Mouse (Mus musculus) liver, embryonic 12.5 days (tissue): ENCODE results near the gene Snap23. TPM values are rescaled to one million over a fixed set of nuclear protein-coding genes. Genes with fewer than 3 reads are reported as not detected.
A peak's percentile ranks its signal among the peaks of the same experiment; 100 is the strongest.
"Not testable (repeated sequence)": the region's sequence is repeated elsewhere in the genome, so short reads cannot be mapped to it uniquely, and the experiment has no call there.

Experiments
- ATAC-seq: fragments of 200-750 bp; cut with Nextera tagmentation; 2 replicates; pipeline ENCODE4 v1.8.0; 2017; ENCODE audit warnings: moderate number of reproducible peaks, mild to moderate bottlenecking, moderate library complexity
- H3K27ac ChIP-seq: fragments of 300-500 bp; sonication (generic); 2 replicates; pipeline ENCODE4 v1.5.1; 2016; ENCODE audit warnings: mild to moderate bottlenecking
- H3K27me3 ChIP-seq: fragments of 300-500 bp; sonication (generic); replicated peaks from 2 replicates; pipeline ENCODE4 v1.6.1; 2016; ENCODE audit warnings: mild to moderate bottlenecking, moderate library complexity
- H3K36me3 ChIP-seq: fragments of 300-500 bp; sonication (generic); 2 replicates; pipeline ENCODE4 v1.6.1; 2016; ENCODE audit warnings: mild to moderate bottlenecking, moderate library complexity
- H3K4me1 ChIP-seq: fragments of 300-500 bp; sonication (generic); 2 replicates; pipeline ENCODE4 v1.6.1; 2016
- H3K4me2 ChIP-seq: fragments of 300-500 bp; sonication (generic); 2 replicates; pipeline ENCODE4 v1.6.1; 2016; ENCODE audit warnings: mild to moderate bottlenecking, moderate library complexity
- H3K4me3 ChIP-seq: fragments of 300-500 bp; sonication (generic); 2 replicates; pipeline ENCODE4 v1.5.1; 2016; ENCODE audit warnings: mild to moderate bottlenecking, moderate library complexity
- H3K9ac ChIP-seq: fragments of 300-500 bp; sonication (generic); 2 replicates; pipeline ENCODE4 v1.6.1; 2016; ENCODE audit warnings: mild to moderate bottlenecking, moderate library complexity
- H3K9me3 ChIP-seq: fragments of 300-500 bp; sonication (generic); replicated peaks from 2 replicates; pipeline ENCODE4 v1.6.1; 2016; ENCODE audit warnings: mild to moderate bottlenecking, moderate library complexity
- WGBS: fragments of 180-500 bp; shearing (Covaris S2); methylation state at CpG from one replicate; pipeline ENCODE4 v1.1.7; 2016; ENCODE audit not compliant: insufficient replicate concordance; 5-methylcytosine and 5-hydroxymethylcytosine counted together
- polyA plus RNA-seq: library from polyadenylated mRNA; unstranded; fragments of >200 nt; fragmentation: Nextera tagmentation; extraction: Ambion mirVana; gene quantifications from 2 replicates; pipeline ENCODE4 v1.2.1, GENCODE M21; 2016

The Snap23 gene
- polyA plus RNA-seq, 1 experiment from 2014 or later, result 48.5 TPM

DNA sequence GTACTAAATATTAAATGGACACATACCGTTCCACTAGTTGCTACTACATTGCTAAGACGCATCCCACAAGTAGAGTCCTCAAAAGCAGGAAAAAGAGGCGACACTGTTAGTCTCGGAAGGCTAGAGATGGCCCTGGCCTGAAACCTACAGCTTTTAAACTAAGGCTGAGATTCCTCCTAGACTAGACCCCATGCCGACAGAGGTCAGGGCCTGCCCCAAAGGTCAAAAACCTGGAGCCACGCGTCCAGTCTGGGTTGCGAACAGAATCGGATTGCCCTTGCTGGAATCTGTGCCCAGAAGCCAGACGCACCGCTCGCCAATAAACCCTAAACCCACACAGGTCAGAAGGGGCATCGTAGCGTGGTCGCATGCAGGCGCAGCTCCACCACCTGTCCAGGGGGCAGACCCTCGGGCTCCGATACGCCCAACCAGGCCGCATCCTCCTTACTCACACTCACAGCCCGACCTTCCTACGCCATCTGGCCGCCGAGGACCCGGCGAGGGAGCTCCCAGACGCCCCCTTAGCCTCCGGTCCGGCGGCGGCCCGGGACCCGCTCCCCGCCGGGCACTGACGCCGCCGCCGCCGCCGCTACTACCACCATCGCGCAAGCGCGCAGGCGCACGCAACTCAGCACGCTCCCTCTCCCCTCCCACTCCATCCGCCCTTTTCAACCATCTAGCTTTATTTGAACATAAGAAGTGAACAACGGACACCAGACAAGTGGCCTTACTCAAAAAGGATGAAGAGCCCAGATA, 4.1 kb upstream of the Snap23 start, which contains the start of gene Zfp106:
Zfp106 (minus strand) TSS at position 609 of the 756 bp plus-strand sequence.
- Histone ChIP-seq H3K27ac (peak within 1 kb of the TSS; percentile 82), H3K27me3 (no peaks in the 10 kb centered on the region), H3K4me2 (peak within 1 kb of the TSS; percentile 81), H3K9ac (peak within 1 kb of the TSS; percentile 94), H3K4me3 (peak within 1 kb of the TSS; percentile 79), H3K36me3 (0 out of 2 replicates have a peak, but pooled peaks cover 6% of the 10 kb centered on the region), H3K9me3 (no peaks in the 10 kb centered on the region), H3K4me1 (peaks cover 67% of the 10 kb centered on the region)
- WGBS, result under 1% methylated on average over 50 of the region's 50 CpGs
- ATAC-seq, result peak; percentile 75

DNA sequence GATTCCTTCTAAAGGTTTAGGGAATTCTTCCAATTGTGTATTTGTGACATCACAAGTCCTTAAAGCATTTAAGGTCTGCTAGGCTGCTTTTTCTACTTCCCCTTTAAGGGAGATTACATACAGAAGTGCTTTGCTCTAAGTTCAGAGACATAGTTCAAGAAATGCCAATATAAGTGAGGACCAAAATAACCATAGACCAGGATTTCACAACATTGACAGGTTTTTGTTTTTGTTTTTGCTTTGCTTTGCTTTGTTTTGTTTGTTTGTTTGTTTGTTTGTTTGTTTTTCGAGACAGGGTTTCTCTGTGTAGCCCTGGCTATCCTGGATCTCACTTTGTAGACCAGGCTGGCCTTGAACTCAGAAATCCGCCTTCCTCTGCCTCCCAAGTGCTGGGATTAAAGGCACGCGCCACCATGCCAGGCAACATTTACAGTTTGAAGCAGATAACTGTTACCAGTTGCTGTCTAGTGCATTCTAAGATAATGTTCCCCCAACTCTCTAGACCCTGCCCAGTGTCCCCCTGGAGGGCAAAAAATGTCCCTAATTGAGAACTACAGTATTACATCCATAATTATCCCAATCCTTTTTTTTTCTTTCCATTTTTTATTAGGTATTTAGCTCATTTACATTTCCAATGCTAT, 2.8 kb upstream of the Snap23 start:
- not testable (repeated sequence) for H3K4me3 ChIP-seq, ATAC-seq, H3K9ac ChIP-seq, H3K36me3 ChIP-seq, H3K27me3 ChIP-seq, H3K9me3 ChIP-seq
- Histone ChIP-seq H3K4me2 (0 out of 2 replicates have a peak overlapping the region, but pooled peaks have one; percentile 27), H3K27ac (peak overlapping the region; percentile 82), H3K4me1 (peaks cover 74% of the 10 kb centered on the region)
- 37% methylated on average over 4 of the region's 4 CpGs for WGBS

DNA sequence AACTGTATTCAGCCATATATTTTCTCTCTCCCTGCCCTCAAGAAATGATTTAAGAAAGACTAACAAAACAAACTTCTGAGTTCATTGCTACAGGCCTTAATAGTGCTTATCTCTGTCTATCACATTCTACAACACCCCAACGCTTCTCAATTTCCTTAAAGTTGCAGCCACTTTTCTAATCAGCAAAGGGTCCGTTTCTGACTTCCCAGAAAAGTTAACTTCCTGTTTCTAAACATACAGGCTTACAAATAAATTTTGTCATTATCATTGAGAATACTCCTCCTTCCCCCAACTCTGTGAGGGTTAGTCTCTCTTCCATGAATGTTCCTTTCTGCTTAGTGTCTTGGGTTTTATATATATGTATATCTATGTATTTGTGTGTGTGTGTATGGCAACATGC, 2.1 kb upstream of the Snap23 start:
- peak overlapping the region; percentile 82 for H3K27ac ChIP-seq
- 11% methylated on average over 2 of the region's 2 CpGs for WGBS

DNA sequence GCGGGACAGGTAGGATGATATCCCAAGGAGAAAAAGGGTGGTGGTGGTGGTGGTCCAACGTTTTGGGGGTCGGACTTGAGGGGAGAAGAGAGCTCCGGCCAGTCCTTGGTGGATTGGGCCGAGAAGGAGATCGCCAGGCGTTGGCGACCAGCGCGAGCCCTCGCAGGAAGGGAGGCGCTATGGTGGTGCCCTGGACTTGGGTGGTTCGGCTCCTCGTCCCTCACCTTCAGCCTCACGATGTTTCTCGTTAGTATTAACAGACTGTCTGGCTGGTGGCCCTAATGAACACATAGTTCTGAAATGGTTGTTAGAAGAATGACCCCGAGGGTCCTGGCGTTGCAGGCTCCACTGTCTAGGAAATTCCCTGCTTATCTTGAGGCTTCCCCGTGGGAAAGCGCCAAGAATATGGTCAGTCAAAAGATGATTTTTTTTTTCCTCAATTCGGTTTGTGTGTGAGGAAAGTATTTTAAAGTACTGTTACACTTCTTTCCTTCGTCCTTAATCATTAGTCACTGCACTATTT, 388 bp downstream of the Snap23 start:
- peaks cover 11% of the 10 kb centered on the region for H3K36me3 ChIP-seq
- H3K4me2 ChIP-seq, result peak overlapping the region; percentile 89
- H3K4me1 ChIP-seq, result peaks cover 67% of the 10 kb centered on the region
- peak overlapping the region; percentile 82 for H3K4me3 ChIP-seq
- WGBS, result under 1% methylated on average over 22 of the region's 22 CpGs
- peak; percentile 70 for ATAC-seq
- peak overlapping the region; percentile 84 for H3K27ac ChIP-seq
- no peaks in the 10 kb centered on the region for H3K9me3 ChIP-seq
- H3K27me3 ChIP-seq, result no peaks in the 10 kb centered on the region
- peak overlapping the region; percentile 90 for H3K9ac ChIP-seq

More for the DNA sequence above, 2.1 kb upstream of the Snap23 start:
- H3K27me3 ChIP-seq, result no peaks in the 10 kb centered on the region
- H3K9me3 ChIP-seq, result no peaks in the 10 kb centered on the region
- no peak overlapping the region for H3K4me3 ChIP-seq
- H3K4me2 ChIP-seq, result peak overlapping the region; percentile 27
- peaks cover 72% of the 10 kb centered on the region for H3K4me1 ChIP-seq
- ATAC-seq, result no peak
- H3K36me3 ChIP-seq, result 0 out of 2 replicates have a peak, but pooled peaks cover 5% of the 10 kb centered on the region
- no peak overlapping the region for H3K9ac ChIP-seq

DNA sequence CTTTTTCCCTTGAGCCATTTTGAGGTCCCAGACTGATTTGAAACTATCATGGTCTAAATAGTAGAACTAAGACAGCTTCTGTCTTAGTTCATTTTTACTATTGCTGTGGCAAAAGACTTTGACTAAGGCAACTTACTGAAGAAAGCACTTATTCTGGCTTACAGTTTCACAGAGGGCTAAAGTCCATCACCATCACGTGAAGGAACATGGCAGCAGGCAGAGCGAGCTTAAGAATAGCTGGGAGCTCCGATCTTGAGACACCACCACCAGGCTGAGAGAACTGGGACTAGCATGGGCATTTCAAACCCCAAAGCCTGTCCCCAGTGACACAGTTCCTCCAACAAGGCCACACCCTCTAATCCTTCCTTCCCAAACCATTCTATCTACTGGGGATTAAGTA, 3.6 kb downstream of the Snap23 start:
- Histone ChIP-seq H3K36me3 (peaks cover 13% of the 10 kb centered on the region), H3K9me3 (no peaks in the 10 kb centered on the region), H3K9ac (no peak overlapping the region), H3K4me2 (no peak overlapping the region), H3K4me3 (no peak overlapping the region), H3K4me1 (peaks cover 71% of the 10 kb centered on the region), H3K27me3 (no peaks in the 10 kb centered on the region), H3K27ac (no peak overlapping the region)
- no peak for ATAC-seq
- 85% methylated on average over 3 of the region's 3 CpGs for WGBS

DNA sequence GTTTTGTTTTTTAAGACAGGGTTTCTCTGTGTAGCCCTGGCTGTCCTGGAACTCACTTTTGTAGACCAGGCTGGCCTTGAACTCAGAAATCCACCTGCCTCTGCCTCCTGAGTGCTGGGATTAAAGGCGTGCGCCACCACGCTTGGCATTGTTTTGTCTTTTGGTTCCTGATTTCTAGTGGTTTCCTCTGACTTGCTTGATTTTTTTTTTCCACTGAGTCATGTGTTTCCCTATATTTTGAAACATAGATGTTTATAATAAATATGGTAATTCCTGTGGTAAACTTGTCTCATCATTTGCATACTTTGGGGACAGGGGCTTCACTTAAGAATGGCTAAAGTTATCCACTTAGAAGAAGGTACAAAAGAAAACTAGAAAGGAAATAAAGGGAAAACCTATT, 4.7 kb downstream of the Snap23 start:
- not testable (repeated sequence) for ATAC-seq, H3K4me2 ChIP-seq, H3K4me3 ChIP-seq, H3K9ac ChIP-seq, H3K27ac ChIP-seq, H3K27me3 ChIP-seq, H3K9me3 ChIP-seq
- 72% methylated on average over 3 of the region's 3 CpGs for WGBS
- H3K36me3 ChIP-seq, result peaks cover 13% of the 10 kb centered on the region
- H3K4me1 ChIP-seq, result peaks cover 73% of the 10 kb centered on the region

DNA sequence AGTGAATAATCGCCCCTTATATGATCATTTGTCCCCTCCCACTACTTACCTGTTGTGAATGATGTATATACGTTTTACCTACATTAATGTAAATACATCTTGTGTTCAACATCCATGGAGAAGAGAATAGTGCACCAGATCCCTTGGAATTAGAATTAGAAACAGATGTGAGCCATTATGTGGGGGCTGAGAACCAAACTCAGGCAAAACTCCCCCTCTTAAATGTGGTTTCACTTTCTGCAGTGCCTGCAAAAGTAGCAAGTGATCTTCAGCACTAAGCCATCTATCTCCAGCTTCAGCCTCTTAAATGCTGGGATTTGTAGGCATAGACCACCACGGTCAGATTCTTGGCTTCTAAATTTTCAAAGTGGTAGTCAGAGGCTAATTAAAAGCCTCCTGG, 7.7 kb downstream of the Snap23 start:
- peak overlapping the region; percentile 57 for H3K27ac ChIP-seq
- H3K4me2 ChIP-seq, result peak overlapping the region; percentile 36
- WGBS, result 73% methylated on average over 3 of the region's 3 CpGs

DNA sequence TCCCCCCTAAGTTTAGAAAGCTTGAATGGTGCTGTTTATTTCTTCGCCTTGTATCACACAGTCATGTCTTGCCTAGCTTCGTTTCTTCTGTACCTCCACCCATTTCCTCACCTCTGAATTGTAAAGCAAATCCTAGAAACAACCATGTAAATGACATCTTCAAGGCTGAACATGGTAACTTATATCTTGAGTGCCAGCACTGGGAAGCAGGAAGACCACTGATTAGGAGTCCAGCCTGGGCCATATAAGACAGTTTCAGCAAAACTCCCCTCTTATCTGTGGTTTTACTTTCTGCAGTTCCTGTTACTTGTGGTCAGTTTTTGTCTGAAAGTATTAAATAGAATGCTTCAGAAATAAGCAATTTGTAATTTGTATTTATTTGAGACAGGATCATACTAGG, 8.5 kb downstream of the Snap23 start:
- 30% methylated on average over 2 of the region's 2 CpGs for WGBS
- Histone ChIP-seq H3K4me2 (peak overlapping the region; percentile 36), H3K9me3 (no peaks in the 10 kb centered on the region), H3K4me1 (peaks cover 72% of the 10 kb centered on the region), H3K27me3 (no peaks in the 10 kb centered on the region), H3K9ac (no peak overlapping the region), H3K27ac (peak overlapping the region; percentile 57), H3K36me3 (peaks cover 15% of the 10 kb centered on the region), H3K4me3 (no peak overlapping the region)
- ATAC-seq, result peak; percentile 77

More for the DNA sequence above, 7.7 kb downstream of the Snap23 start:
- no peaks in the 10 kb centered on the region for H3K27me3 ChIP-seq
- peaks cover 76% of the 10 kb centered on the region for H3K4me1 ChIP-seq
- no peak for ATAC-seq
- H3K36me3 ChIP-seq, result peaks cover 17% of the 10 kb centered on the region
- no peaks in the 10 kb centered on the region for H3K9me3 ChIP-seq
- H3K4me3 ChIP-seq, result no peak overlapping the region
- H3K9ac ChIP-seq, result no peak overlapping the region

DNA sequence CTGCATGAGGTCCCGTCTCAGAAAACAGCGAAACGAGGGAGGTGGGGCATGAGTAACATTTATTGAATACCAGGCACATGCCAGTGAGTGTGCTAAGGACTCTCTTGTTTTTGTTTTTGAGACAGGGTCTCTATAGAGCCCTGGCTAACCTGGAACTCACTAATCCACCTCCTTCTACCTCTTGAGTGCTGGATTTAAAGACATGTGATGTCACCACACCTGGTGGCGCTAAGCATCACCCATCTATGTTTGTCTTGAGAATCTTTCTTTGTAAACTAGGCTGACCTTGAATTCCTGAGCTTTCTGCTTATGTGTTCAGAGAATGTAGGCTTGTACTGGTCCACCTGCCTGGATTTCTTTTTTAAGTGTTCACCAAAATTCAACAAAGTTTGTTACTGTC, 10.3 kb downstream of the Snap23 start:
- Histone ChIP-seq H3K27ac (no peak overlapping the region), H3K4me3 (no peak overlapping the region), H3K9me3 (no peaks in the 10 kb centered on the region), H3K9ac (no peak overlapping the region), H3K4me2 (no peak overlapping the region), H3K4me1 (peaks cover 61% of the 10 kb centered on the region), H3K27me3 (no peaks in the 10 kb centered on the region), H3K36me3 (peaks cover 10% of the 10 kb centered on the region; the same call in 1 of the 2 replicates)
- WGBS, result 60% methylated on average over 4 of the region's 4 CpGs
- ATAC-seq, result no peak

DNA sequence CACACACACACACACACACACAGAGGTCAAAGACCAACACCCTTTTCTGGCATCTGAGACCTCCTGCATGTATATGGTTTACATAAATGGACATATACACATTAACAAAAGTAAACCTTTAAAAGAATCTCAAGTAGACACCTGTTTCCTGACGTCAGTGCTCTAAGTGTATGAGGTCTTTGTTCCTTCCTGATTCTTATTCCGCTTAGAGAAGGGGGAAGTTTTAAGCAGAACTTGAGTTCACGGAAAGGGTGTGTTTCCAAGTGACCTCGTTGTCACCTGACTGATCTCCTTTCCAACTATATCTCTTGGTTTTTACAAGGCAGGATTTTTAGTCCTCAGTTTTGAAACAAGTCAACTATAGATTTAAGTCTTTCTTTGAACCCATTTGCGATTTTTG, 10.8 kb downstream of the Snap23 start:
- Histone ChIP-seq H3K27me3 (no peaks in the 10 kb centered on the region), H3K4me1 (peaks cover 56% of the 10 kb centered on the region), H3K9me3 (no peaks in the 10 kb centered on the region), H3K36me3 (peaks cover 10% of the 10 kb centered on the region; the same call in 1 of the 2 replicates), H3K4me3 (no peak overlapping the region), H3K27ac (no peak overlapping the region), H3K4me2 (no peak overlapping the region), H3K9ac (no peak overlapping the region)
- whole genome bisulfite sequencing, result 32% methylated on average over 5 of the region's 5 CpGs
- ATAC-seq, result no peak

DNA sequence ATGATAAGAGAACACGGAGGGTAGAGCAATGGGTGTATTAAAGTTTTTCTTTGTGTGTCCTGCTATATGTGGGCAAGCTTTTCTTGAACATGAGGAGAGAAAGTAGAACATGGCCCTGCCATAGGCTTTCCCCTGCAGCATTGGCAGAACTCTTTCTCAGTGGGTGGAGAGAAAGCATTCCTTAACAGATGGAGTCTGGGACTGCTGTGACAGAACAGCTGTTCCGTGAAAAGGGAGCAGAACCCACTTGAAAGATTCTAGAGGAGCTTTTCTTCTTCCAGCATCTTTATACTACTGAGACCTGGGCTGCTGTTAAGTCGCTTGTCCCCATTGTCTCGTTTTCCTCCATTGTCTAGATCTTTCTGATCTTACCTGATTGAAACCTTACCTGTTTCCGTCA, 22.3 kb downstream of the Snap23 start:
- Histone ChIP-seq H3K4me3 (no peak overlapping the region), H3K27ac (no peak overlapping the region), H3K36me3 (peaks cover 79% of the 10 kb centered on the region), H3K9ac (no peak overlapping the region), H3K9me3 (no peaks in the 10 kb centered on the region), H3K27me3 (no peaks in the 10 kb centered on the region), H3K4me2 (no peak overlapping the region), H3K4me1 (no peaks in the 10 kb centered on the region)
- 75% methylated on average over 5 of the region's 5 CpGs for WGBS
- no peak for ATAC-seq

DNA sequence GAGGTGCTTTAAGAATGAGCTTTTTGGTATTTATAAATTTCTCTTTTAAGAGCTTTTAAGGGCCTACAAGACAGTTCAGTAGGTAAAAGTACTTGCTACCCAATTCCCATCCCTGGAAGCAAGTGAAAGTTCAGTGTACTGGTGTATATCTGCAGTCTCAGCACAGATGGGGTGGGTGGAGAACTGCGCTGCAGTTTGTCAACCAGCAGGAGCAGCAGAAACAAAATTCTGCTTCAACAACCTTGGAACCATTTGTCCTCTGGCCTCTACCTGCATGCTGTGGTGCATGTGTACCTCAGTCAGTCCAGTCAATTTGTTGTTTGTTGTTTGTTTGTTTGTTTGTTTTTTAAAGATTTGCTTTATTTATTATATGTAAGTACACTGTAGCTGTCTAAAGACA, 24.8 kb downstream of the Snap23 start:
- no peak for ATAC-seq
- 93% methylated on average over 1 of the region's 1 CpGs for WGBS
- H3K27ac ChIP-seq, result no peak overlapping the region
- H3K36me3 ChIP-seq, result peaks cover 78% of the 10 kb centered on the region
- H3K27me3 ChIP-seq, result no peaks in the 10 kb centered on the region
- H3K9me3 ChIP-seq, result no peaks in the 10 kb centered on the region
- H3K4me3 ChIP-seq, result no peak overlapping the region
- H3K9ac ChIP-seq, result no peak overlapping the region
- no peak overlapping the region for H3K4me2 ChIP-seq
- H3K4me1 ChIP-seq, result no peaks in the 10 kb centered on the region
